Comparison of ENCODE assay signal across 8 mouse cellular contexts in the genomic region with DNA sequence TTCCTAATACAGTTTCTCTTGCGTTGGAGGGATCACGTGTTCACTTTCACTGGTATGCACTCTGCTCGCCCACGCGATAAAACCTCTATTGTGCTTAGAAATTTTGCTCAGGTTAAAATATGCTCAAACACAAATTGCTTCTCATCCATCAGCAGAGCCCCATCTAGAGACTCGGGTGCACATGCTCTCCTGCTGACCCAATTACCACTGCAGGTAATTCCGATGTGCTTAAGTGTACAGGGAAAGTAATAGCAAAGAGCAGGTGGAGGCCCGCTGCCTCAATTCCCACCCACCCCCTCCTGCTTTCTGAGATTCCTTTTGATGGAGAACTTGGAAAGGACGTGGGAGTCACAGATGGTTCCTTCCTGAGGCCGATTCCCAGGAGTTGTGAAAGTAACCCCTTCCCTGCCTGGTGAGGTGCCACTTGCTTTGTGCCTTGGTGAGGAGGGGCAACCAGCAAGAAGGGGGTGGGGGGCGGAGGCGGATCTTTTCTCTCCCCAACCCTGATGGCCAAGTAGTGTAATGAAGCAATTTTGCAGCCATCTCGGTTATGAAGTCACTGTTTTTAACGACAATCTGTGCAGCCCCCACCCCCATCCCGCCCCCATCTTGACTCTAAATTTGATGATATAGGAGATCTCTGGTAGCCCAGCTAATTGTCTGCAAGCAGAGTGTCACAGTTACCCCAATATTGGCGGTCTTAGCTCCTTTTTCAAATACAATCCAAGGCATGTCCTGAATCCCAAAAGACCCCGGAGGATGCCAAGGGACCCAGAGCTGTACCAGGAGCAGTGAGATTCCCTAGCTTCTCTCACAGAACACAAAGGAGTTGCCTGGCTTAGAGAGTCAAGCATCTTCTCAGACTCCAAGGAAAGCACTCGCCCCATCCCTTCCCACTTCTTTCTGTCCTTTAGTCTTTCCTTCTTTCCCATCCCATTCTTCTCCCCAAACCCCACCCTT. TPM values are rescaled to one million over a fixed set of nuclear protein-coding genes. Genes with fewer than 3 reads are reported as not detected.
DNase-seq lines count a peak whose midpoint lies in the region; ATAC-seq and TF ChIP-seq lines count a peak whose summit lies in the region.

No protein-coding gene starts in this region.

- H3K4me1 ChIP-seq in heart, embryonic 15.5 days (replicated peaks), result peaks cover 29% of the 10 kb centered on the region
- 0 out of 2 replicates have a peak, but pooled peaks cover 4% of the 10 kb centered on the region for H3K4me1 ChIP-seq in forebrain, embryonic 11.5 days (replicated peaks; ENCODE audit: control insufficient read depth, insufficient read depth, low read length)
- H3K4me1 ChIP-seq in midbrain, embryonic 15.5 days, result peaks cover 24% of the 10 kb centered on the region

- no peaks in the 10 kb centered on the region for H3K36me3 ChIP-seq in heart, embryonic 15.5 days
- H3K36me3 ChIP-seq in forebrain, embryonic 11.5 days (ENCODE audit: control insufficient read depth, insufficient read depth, low read length), result no peaks in the 10 kb centered on the region
- H3K36me3 ChIP-seq in midbrain, embryonic 15.5 days (replicated peaks), result no peaks in the 10 kb centered on the region

- DNase-seq in heart, postnatal 4 days, result no peak
- peak; percentile 58 for DNase-seq in forebrain, embryonic 11.5 days (ENCODE audit: low spot score)
- DNase-seq in layer of hippocampus, adult 2 months (ENCODE audit: low spot score in 2 of 2), result peak; percentile 64 to 83
- no peak for DNase-seq in spleen, adult 18-20 months
- no peak for DNase-seq in kidney, adult 18-20 months
- no peak for DNase-seq in spleen, postnatal 4 days (ENCODE audit: low spot score in 2 of 2)

- peaks cover 46% of the 10 kb centered on the region for H3K27me3 ChIP-seq in heart, embryonic 15.5 days
- H3K27me3 ChIP-seq in forebrain, embryonic 11.5 days (ENCODE audit: control insufficient read depth, insufficient read depth, low read length), result peaks cover 9% of the 10 kb centered on the region
- H3K27me3 ChIP-seq in midbrain, embryonic 15.5 days (replicated peaks), result no peaks in the 10 kb centered on the region

- TF ChIP-seq CTCF in layer of hippocampus, adult 2 months (conservative IDR thresholded peaks at IDR 0.05), result 0 out of 2 replicates have a peak, but pooled peaks have one; percentile 2

- no peak overlapping the region for H3K9ac ChIP-seq in heart, embryonic 15.5 days
- peak overlapping the region; percentile 7; the same call in 1 of the 2 replicates for H3K9ac ChIP-seq in forebrain, embryonic 11.5 days (ENCODE audit: low read length)
- peak overlapping the region; percentile 95 for H3K9ac ChIP-seq in midbrain, embryonic 15.5 days

- H3K4me2 ChIP-seq in heart, embryonic 15.5 days, result peak overlapping the region; percentile 100
- H3K4me2 ChIP-seq in forebrain, embryonic 11.5 days (ENCODE audit: low read depth, low read length, severe bottlenecking), result peak overlapping the region; percentile 97
- H3K4me2 ChIP-seq in midbrain, embryonic 15.5 days, result peak overlapping the region; percentile 62

- no peak for ATAC-seq in heart, embryonic 15.5 days (replicated peaks; ENCODE audit: insufficient number of reproducible peaks, insufficient read depth, low FRiP score, low read depth)
- ATAC-seq in forebrain, embryonic 11.5 days (replicated peaks; ENCODE audit: low FRiP score), result peak; percentile 17; the same call in 1 of the 2 replicates
- peak; percentile 59 for ATAC-seq in midbrain, embryonic 15.5 days (replicated peaks)

- H3K9me3 ChIP-seq in heart, embryonic 15.5 days (replicated peaks), result no peaks in the 10 kb centered on the region
- H3K9me3 ChIP-seq in forebrain, embryonic 11.5 days (ENCODE audit: control insufficient read depth, low read length), result no peaks in the 10 kb centered on the region
- no peaks in the 10 kb centered on the region for H3K9me3 ChIP-seq in midbrain, embryonic 15.5 days

- no peak overlapping the region for H3K27ac ChIP-seq in heart, embryonic 15.5 days
- no peak overlapping the region for H3K27ac ChIP-seq in forebrain, embryonic 11.5 days (ENCODE audit: low read depth, low read length)
- peak overlapping the region; percentile 99 for H3K27ac ChIP-seq in layer of hippocampus, adult 2 months
- peak overlapping the region; percentile 97 for H3K27ac ChIP-seq in midbrain, embryonic 15.5 days

- peak overlapping the region; percentile 66 for H3K4me3 ChIP-seq in heart, embryonic 15.5 days
- peak overlapping the region; percentile 65 for H3K4me3 ChIP-seq in forebrain, embryonic 11.5 days (ENCODE audit: low read depth, low read length)
- peak overlapping the region; percentile 86 for H3K4me3 ChIP-seq in layer of hippocampus, adult 2 months
- peak overlapping the region; percentile 85 for H3K4me3 ChIP-seq in midbrain, embryonic 15.5 days

- 4% methylated on average over 18 of the region's 18 CpGs for WGBS in heart, embryonic 15.5 days
- 5% methylated on average over 18 of the region's 18 CpGs for WGBS in forebrain, embryonic 11.5 days
- 2% methylated on average over 18 of the region's 18 CpGs for WGBS in midbrain, embryonic 15.5 days

RNA-seq across cellular contexts. Expression of a gene that starts 2.0 kb away (rescaled TPM):
- polyA plus RNA-seq in heart, embryonic 15.5 days (2015; fragmentation: Nextera tagmentation; extraction: Ambion mirVana), result 0.08 and 0.11 TPM in 2 replicates
- under 1 TPM; 0.02 to 0.05 TPM for total RNA-seq in heart, postnatal 4 days (2021)
- 2.6 and 3.2 TPM in 2 replicates for polyA plus RNA-seq in forebrain, embryonic 11.5 days (2014; fragmentation: Nextera tagmentation; extraction: Ambion mirVana)
- total RNA-seq in layer of hippocampus, adult 2 months (2021), result 100 to 1,000 TPM; 119 to 126 TPM
- polyA plus RNA-seq in midbrain, embryonic 15.5 days (2015; fragmentation: Nextera tagmentation; extraction: Ambion mirVana), result 12.6 and 12.8 TPM in 2 replicates

Comparison
In these comparisons a context has a peak if more than half of its experiments do, and no peak if none do; other contexts are left out.
1. H3K27ac ChIP-seq: peak in layer of hippocampus, adult 2 months (single experiment) and midbrain, embryonic 15.5 days (single experiment); none in heart, embryonic 15.5 days (single experiment) and forebrain, embryonic 11.5 days (single experiment).
2. DNase-seq: peak in forebrain, embryonic 11.5 days (single experiment) and layer of hippocampus, adult 2 months (2 of 2); none in heart, postnatal 4 days (single experiment), spleen, adult 18-20 months (0 of 2), kidney, adult 18-20 months (single experiment) and spleen, postnatal 4 days (0 of 2).
3. Peak in every context shown above with its lines, with median percentiles within 50 percentile points of each other: H3K4me2 ChIP-seq and H3K4me3 ChIP-seq.